Mouse (Mus musculus) ES-E14 (cell line): ENCODE measurements around the gene Rab23. TPM values are rescaled to one million over a fixed set of nuclear protein-coding genes. Genes with fewer than 3 reads are reported as not detected.

ENCODE experiments used
- DNase-seq: peaks from one replicate; pipeline ENCODE4 v3.0.0-alpha.2; 2013; ENCODE audit warnings: low read depth, low spot score
- H3K27ac ChIP-seq: 2 replicates; pipeline ENCODE4 v1.5.1; 2012; ENCODE audit warnings: low read depth, mild to moderate bottlenecking, low read length, moderate library complexity, mixed read lengths; ENCODE audit not compliant: poor library complexity, insufficient read depth, severe bottlenecking
- H3K36me3 ChIP-seq: 2 replicates; pipeline ENCODE4 v1.6.1; 2012; ENCODE audit warnings: mild to moderate bottlenecking, low read length, moderate library complexity, mixed read lengths; ENCODE audit not compliant: control insufficient read depth, poor library complexity, insufficient read depth, severe bottlenecking
- H3K4me1 ChIP-seq, 2 experiments: fragments of 150-350 bp in 1 of 2; sonication (generic) in 1 of 2; 2 replicates each; pipeline ENCODE4 v1.6.1; 2012; ENCODE audit warnings: low read length in 2 of 2, mild to moderate bottlenecking in 1 of 2, mixed read lengths in 1 of 2; ENCODE audit not compliant: control insufficient read depth in 2 of 2, insufficient read depth in 2 of 2, poor library complexity in 1 of 2
- H3K4me3 ChIP-seq, 2 experiments: fragments of 150-350 bp in 1 of 2; sonication (generic) in 1 of 2; 2 replicates each; pipeline ENCODE4 v1.5.1; 2012; ENCODE audit warnings: low read length in 2 of 2, low read depth in 1 of 2, mild to moderate bottlenecking in 1 of 2, mixed read lengths in 1 of 2; ENCODE audit not compliant: insufficient read depth in 1 of 2, poor library complexity in 1 of 2, severe bottlenecking in 1 of 2
- H3K9ac ChIP-seq: 2 replicates; pipeline ENCODE4 v1.6.1; 2012; ENCODE audit warnings: low read depth, mild to moderate bottlenecking, low read length, mixed read lengths; ENCODE audit not compliant: poor library complexity, insufficient read depth, severe bottlenecking
- H3K9me3 ChIP-seq: fragments of 150-350 bp; sonication (generic); 2 replicates; pipeline ENCODE4 v1.6.1; 2012; ENCODE audit warnings: low read depth, mild to moderate bottlenecking, low read length; ENCODE audit not compliant: control insufficient read depth, insufficient read depth
- CHD2 ChIP-seq: IDR thresholded peaks from 2 replicates; pipeline ENCODE4 v1.6.1; 2014; ENCODE audit warnings: mild to moderate bottlenecking, low read depth, low read length, inconsistent platforms
- HCFC1 ChIP-seq: IDR thresholded peaks from 2 replicates; pipeline ENCODE4 v1.6.1; 2012; ENCODE audit warnings: low read length, inconsistent platforms, borderline replicate concordance; ENCODE audit not compliant: insufficient read depth
- MAFK ChIP-seq: IDR thresholded peaks from 2 replicates; pipeline ENCODE4 v1.6.1; 2014; ENCODE audit warnings: mild to moderate bottlenecking, low read depth, low read length, inconsistent platforms; ENCODE audit not compliant: insufficient read depth
- ZC3H11A ChIP-seq: IDR thresholded peaks from 2 replicates; pipeline ENCODE4 v1.6.1; 2012; ENCODE audit warnings: low read depth, mild to moderate bottlenecking, inconsistent platforms, low read length, borderline replicate concordance
- ZNF384 ChIP-seq: IDR thresholded peaks from 2 replicates; pipeline ENCODE4 v1.6.1; 2012; ENCODE audit warnings: low read depth, low read length, inconsistent platforms
- in situ Hi-C, 2 experiments: fragments of 600-800 bp; cut with MboI; formaldehyde crosslinking; loops; one replicate each; pipeline ENCODE4 v1.15.1; 2025; ENCODE audit warnings: low sequenced_read_pairs in 2 of 2, inconsistent platforms in 1 of 2; ENCODE audit not compliant: unreplicated experiment in 2 of 2
- total RNA-seq: library from RNA; depleted of rRNA; stranded (reverse); fragments of 300-350 nt; gene quantifications from 2 replicates; pipeline ENCODE4 v1.2.3, GENCODE M21; 2012

The Rab23 gene
- total RNA-seq, 1 experiment, result 20.7 TPM

GRCm38 (mm10) chr1:33720231-33720630 lies 544 bp downstream of the Rab23 start:
- TF ChIP-seq HCFC1 (0 out of 2 replicates have a peak, but pooled peaks have one; percentile 10), ZC3H11A (no peak)
- peaks cover 0 to 7% of the 10 kb centered on the region in 2 experiments; a peak in 1 of 4 replicates for H3K4me1 ChIP-seq
- H3K27ac ChIP-seq, result peak overlapping the region; percentile 29; the same call in 1 of the 2 replicates
- H3K9me3 ChIP-seq, result no peaks in the 10 kb centered on the region
- in situ Hi-C loops, result no loop called here
- H3K9ac ChIP-seq, result peak overlapping the region; percentile 86
- H3K4me3 ChIP-seq, result peak overlapping the region; percentile 88 to 90
- peaks cover 20% of the 10 kb centered on the region for H3K36me3 ChIP-seq
- no peak for DNase-seq

- no peak for TF ChIP-seq ZNF384
- no peak for TF ChIP-seq MAFK
- TF ChIP-seq HCFC1, result no peak
- TF ChIP-seq CHD2, result no peak
- no peak for TF ChIP-seq ZC3H11A
- H3K27ac ChIP-seq, result no peak overlapping the region
- H3K9me3 ChIP-seq, result no peaks in the 10 kb centered on the region
- peak overlapping the region; percentile 61 to 88 for H3K4me3 ChIP-seq
- in situ Hi-C loops, result no loop called here
- DNase-seq, result no peak
- peaks cover 25% of the 10 kb centered on the region for H3K36me3 ChIP-seq
- H3K4me1 ChIP-seq, result peaks cover 0 to 7% of the 10 kb centered on the region in 2 experiments; a peak in 1 of 4 replicates
- peak overlapping the region; percentile 74; the same call in 1 of the 2 replicates for H3K9ac ChIP-seq
These were observed 1.3 kb downstream of the Rab23 start for GRCm38 (mm10) chr1:33721020-33721419.

DNA sequence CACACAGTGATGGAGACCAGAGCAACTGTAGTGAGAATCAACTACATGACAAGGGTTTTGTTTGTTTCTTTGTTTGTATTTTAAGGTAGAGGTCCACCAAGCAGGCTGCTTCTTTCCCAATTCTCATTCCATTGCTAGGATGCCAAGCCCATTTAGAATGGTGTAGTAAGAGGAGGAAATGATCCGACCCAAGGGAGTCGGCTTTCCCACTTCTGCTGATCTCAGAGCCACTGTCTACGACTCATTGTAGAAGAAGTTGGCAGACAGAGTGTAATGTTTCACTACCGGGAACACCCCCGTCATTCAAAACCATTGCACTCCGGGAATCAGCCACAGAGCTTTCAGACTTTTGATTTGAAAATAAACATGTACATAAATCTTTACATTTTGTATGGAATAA lies 4.8 kb downstream of the Rab23 start:
- H3K36me3 ChIP-seq, result peaks cover 33% of the 10 kb centered on the region

DNA sequence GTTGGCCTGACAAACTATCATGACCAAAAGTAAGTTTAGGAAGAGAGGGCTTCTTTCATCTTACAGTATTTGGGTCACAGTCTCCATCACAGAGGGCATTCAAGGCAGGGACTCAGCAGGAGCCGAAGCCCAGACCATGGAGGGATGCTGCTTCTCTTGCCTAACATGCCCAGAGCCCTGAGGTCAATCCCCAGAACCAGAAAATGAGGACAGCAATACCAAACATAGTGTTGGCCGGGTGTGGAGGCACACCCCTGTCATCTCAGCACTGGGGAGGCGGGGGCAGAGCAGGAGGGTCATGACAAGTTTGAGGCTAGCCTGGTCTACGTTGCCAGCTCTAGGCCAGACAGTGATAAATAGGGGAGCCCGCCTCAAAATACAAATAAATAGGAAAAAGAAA lies 5.4 kb downstream of the Rab23 start:
- Histone ChIP-seq H3K4me3 (no peak overlapping the region), H3K9ac (no peak overlapping the region), H3K9me3 (no peaks in the 10 kb centered on the region), H3K36me3 (peaks cover 37% of the 10 kb centered on the region), H3K4me1 (peaks cover 0 to 7% of the 10 kb centered on the region in 2 experiments; a peak in 1 of 4 replicates), H3K27ac (no peak overlapping the region)
- TF ChIP-seq CHD2 (no peak), ZC3H11A (no peak), MAFK (no peak), HCFC1 (no peak), ZNF384 (no peak)
- DNase-seq, result no peak
- in situ Hi-C loops, result no loop called here

More for the DNA sequence above, 4.8 kb downstream of the Rab23 start:
- Histone ChIP-seq H3K27ac (no peak overlapping the region), H3K4me3 (no peak overlapping the region), H3K9ac (no peak overlapping the region), H3K9me3 (no peaks in the 10 kb centered on the region), H3K4me1 (peaks cover 0 to 7% of the 10 kb centered on the region in 2 experiments; a peak in 1 of 4 replicates)
- DNase-seq, result no peak
- in situ Hi-C loops, result no loop called here
- no peak for TF ChIP-seq ZC3H11A

GRCm38 (mm10) chr1:33733044-33733443 lies 13.4 kb downstream of the Rab23 start:
- Histone ChIP-seq H3K9me3 (no peaks in the 10 kb centered on the region), H3K36me3 (peaks cover 38% of the 10 kb centered on the region), H3K4me3 (no peak overlapping the region), H3K4me1 (peaks cover 0 to 7% of the 10 kb centered on the region in 2 experiments; a peak in 1 of 4 replicates), H3K9ac (no peak overlapping the region), H3K27ac (no peak overlapping the region)
- no peak for TF ChIP-seq MAFK
- TF ChIP-seq HCFC1, result no peak
- no peak for TF ChIP-seq ZC3H11A
- no peak for TF ChIP-seq ZNF384
- no peak for TF ChIP-seq CHD2
- in situ Hi-C loops, result no loop called here
- DNase-seq, result no peak
